Mouse (Mus musculus): ENCODE data around the gene Wdr73. TPM values are rescaled to one million over a fixed set of nuclear protein-coding genes. Genes with fewer than 3 reads are reported as not detected.

Wdr73 gene
- polyA plus RNA-seq, 2 experiments from 2014 or later = 20.6 to 33.8 TPM

- no peak for ATAC-seq
Measured at GRCm38 (mm10) chr7:80850520-80850919, 50.5 kb downstream of the Wdr73 start.

DNA sequence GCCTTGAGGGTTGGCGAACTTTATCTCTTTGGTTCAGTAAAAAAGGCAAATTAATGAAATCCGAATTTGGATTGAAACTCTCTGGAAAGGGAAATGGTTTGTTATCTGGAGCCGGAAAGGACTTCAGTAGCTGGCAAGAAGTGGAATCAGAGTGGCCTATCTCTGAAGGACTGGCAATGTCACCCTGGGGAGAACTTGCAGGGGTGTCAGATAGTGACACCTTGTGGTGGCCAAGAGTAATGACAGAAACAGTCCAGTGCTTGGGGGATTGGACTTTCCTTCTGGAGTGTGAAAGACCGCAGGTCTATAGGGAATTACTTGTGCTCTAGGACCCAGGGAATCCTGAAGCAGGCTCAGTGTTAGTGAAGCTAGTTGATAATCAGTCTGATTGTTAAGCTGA is 51.4 kb downstream of the Wdr73 start:
- ATAC-seq = peak; percentile 84

DNA sequence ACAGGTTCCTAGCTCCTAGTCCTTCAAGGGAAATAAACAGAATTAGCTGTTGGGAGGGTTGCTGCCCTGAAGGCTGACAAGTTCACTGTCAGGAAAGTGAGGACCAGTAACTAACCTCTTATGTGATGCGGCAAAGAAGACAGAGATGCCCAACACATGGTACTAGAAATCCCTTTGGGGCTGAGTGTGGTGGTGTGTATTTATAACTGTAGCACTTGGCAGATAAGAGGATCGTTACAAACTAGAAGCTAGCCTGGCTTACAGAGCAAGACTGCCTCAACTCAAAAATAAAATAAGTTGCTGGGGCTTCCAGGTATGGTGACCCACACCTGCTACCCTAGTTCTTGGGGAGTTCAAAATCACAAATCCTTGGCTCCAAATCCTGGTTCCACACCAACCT is 51.8 kb downstream of the Wdr73 start:
- ATAC-seq = no peak

DNA sequence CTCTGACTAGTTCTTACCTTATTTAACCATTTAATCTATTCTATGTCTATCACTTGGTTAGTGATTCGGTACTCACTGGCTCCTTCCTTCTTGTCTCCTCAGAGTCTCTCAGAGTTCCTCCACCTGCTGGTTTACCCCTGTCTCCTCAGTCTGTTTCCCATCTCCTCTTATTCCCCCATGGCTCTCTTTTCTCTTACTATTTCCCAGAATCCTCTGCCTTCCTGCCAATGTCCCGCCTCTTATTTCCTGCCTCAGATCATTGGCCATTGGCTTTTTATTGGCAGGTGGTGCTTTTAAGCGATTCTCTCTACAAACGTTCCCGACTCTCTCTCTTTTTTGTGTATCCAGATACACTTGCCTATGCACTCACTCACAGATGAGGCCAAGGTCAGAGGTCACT is 54.4 kb downstream of the Wdr73 start:
- no peak for ATAC-seq

GRCm38 (mm10) chr7:80846280-80846678 is 54.8 kb downstream of the Wdr73 start:
- ATAC-seq = no peak

DNA sequence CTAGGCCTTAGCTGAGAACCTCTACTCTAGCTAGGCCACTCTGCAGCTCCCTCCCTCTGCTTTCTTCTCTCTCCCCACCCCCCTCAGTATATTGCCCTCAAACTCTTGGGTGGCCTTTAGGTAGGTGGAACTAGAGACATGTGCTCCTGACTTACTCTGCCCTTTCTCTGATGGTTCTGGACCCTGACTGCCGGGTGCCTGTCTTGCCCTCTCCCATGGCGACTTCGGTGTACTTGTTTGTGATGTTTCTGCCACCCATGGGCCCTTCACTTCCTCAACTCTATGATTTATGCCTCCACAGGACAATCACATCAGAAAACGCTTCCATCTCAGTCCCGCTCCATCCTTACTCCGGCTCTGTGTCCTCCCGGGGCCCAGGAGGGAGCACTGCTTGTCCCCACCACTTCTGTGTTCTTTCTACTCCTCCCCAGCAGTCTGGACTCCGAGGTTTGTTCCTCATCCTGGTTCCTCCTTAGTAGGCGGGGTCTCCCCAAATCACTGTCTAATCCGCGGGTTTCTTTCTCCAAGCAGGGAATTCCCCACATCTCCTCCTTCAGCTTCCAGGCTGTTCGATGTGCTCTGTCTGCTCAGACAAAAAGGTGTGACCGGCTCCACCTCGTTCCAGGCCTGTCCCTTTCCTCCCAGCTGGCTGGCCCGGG is 55.3 kb downstream of the Wdr73 start:
- no peak for ATAC-seq

DNA sequence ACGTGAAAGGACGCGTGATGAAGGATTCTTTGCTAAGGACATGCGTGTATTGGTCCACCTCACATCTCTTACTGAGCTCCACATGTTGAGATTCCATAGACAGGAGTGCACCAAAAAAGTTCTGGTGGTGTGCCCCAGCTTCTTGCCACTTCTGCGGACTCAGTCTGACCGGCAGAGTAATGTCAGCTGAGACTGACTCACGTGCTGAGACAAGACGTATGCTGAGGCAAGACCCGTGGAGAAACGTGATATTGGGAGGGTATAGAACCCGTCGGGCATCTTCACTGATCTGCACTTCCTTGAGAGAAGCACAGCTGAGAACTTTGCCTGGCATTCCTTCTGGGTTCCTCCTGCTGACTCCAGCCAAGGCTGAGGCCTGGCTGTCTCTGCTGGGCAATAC is 56.4 kb downstream of the Wdr73 start:
- no peak for ATAC-seq

DNA sequence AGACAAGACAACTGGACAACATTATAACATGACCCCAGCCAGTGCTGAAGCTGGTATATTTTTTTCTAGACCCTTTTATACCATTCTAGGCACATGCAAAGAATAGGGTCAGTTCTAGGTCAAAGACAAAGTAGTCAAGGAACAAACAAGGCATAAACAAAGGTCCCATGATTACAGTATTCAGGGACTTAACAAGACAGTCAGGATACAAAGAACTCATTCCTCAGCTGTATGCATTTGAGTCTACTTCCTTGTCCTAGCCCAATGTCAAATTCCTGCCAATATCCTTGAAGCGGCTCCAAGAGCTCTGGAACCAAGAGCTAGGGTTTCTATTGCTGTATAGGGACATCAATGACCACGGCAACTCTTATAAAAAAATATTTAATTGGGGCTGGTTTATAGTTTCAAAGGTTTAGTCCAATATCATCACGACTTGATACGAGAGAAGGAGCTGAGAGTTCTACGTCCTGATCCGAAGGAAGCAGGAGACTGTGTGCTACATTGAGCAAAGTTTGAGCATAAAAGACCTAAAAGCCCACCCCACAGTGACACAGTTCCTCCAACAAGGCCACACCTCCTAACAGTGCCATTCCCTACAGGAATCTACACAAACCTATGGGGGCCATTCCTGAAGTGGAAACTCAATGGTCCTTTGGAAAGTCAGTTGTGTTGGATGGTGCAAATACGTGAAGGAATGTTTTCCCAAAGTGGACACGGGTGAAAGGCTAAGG is 57.0 kb downstream of the Wdr73 start:
- no peak for ATAC-seq

GRCm38 (mm10) chr7:80843176-80843575 is 57.9 kb downstream of the Wdr73 start:
- ATAC-seq = no peak

DNA sequence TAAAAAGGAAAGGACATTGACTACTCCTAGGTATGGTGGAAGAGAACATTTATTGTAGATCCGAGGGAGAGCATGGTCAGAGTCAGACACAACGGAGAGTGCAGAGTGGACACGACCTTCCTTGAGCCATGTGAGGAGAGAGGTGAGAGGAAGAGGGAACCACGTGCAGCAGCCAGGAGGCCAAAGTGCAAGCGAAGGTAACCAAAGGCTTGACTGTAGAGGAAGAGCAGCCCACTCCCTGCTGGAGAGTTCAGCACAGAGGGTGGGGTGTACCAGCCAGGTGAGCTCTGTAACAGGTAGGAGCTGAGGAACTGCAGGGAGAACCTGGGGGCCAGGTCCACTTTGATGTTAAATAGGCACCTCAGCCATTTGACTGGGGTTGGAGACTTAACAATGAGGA is 58.9 kb downstream of the Wdr73 start:
- ATAC-seq = no peak

- peak; percentile 28 for ATAC-seq
Measured at GRCm38 (mm10) chr7:80840937-80841336, 60.1 kb downstream of the Wdr73 start.

Other genes with a start within 250 kb of the Wdr73 start
- 10 to 100 TPM; 17.1 to 21.3 TPM for gene Crtc3, start 212.4 kb downstream of the Wdr73 start, polyA plus RNA-seq (2017; shearing (Covaris generic))
- gene Iqgap1, start 75.3 kb downstream of the Wdr73 start, polyA plus RNA-seq (2017; shearing (Covaris generic)) = 100 to 1,000 TPM; 187 to 284 TPM
- 1 to 10 TPM; 3.8 to 4.2 TPM for gene Zscan2, start 40.3 kb downstream of the Wdr73 start, polyA plus RNA-seq (2017; shearing (Covaris generic))
- gene Nmb, start 3.8 kb upstream of the Wdr73 start, polyA plus RNA-seq (2017; shearing (Covaris generic)) = 10 to 100 TPM; 79.7 to 81.7 TPM
- gene Sec11a, start 46.5 kb upstream of the Wdr73 start, polyA plus RNA-seq (2017; shearing (Covaris generic)) = 100 to 1,000 TPM; 260 to 342 TPM
- 10 to 100 TPM; 18.8 to 19.9 TPM for gene Zfp592, start 92.4 kb upstream of the Wdr73 start, polyA plus RNA-seq (2017; shearing (Covaris generic))
- gene Alpk3, start 156.3 kb upstream of the Wdr73 start, polyA plus RNA-seq (2017; shearing (Covaris generic)) = under 1 TPM; 0.29 to 0.46 TPM
- gene Slc28a1, start 213.5 kb upstream of the Wdr73 start, polyA plus RNA-seq (2017; shearing (Covaris generic)) = not detected